Mouse (Mus musculus) neutrophil, adult 5-6 weeks (primary cell): ENCODE measurements around the gene 1700013G24Rik. TPM values are rescaled to one million over a fixed set of nuclear protein-coding genes. Genes with fewer than 3 reads are reported as not detected.
"Not testable (repeated sequence)": the region's sequence is repeated elsewhere in the genome, so short reads cannot be mapped to it uniquely, and the experiment has no call there.

Experiments used
- ATAC-seq: fragments of 151-379, 151-347 bp; 2 replicates; pipeline ENCODE4 v1.8.0; 2017; ENCODE audit warnings: mild to moderate bottlenecking, moderate TSS enrichment; ENCODE audit not compliant: insufficient number of reproducible peaks, poor library complexity, low FRiP score, severe bottlenecking; ENCODE audit errors: extremely low read depth
- total RNA-seq: library from RNA; stranded (forward); fragments of 200-1000 nt; gene quantifications from 2 replicates; pipeline ENCODE4 v1.2.3, GENCODE M21; 2017

1700013G24Rik gene
- total RNA-seq, result not detected in 2 replicates

DNA sequence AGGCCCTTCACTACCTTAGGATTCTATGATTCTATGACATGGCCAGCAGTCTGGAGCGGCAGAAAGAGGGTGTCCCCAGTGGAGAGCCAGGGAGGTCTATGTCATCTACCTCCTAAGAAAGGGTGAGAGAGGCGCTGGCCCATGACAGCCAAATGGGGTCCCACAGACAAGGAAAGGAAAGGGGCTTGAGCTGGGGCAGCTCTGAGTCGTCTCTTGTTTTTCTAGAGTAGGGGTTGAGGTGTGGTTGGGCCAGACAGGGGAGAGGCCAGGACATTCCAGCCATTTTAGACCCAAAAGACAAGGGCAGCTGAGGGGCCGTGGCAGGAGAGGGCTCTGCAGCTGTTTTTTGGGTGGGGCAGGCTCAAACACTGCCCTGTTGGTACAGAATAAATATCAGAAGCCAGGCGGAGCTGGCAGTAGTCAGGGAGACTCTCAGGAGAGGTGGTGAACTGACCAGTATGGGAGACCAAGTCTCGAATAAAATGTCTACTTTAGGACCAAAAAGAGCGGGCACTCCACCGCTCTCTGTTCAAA is at the start of gene 1700013G24Rik:
TSS of gene 1700013G24Rik (plus strand) at position 51 of the 534 bp plus-strand sequence.
- ATAC-seq, result no peak

DNA sequence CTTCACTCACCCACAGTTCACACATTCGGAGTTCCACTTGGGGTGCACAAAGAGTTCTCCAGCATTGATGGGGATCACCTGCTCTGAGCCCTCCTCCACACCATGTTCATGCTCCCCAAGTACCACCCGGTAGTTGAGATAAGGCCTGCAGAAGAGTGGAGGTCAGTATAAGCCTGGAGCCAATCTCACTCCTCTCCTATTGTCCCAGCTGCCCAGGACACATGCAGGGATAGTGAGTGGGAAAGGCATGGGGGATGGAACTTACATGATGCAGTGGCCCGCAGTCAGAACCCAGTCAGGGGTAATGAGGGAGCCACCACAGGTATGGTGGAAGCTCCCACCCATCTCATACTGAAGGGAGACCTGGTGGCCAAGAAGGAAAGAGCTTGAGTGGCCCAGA is 47.5 kb upstream of the 1700013G24Rik start:
- ATAC-seq, result no peak

DNA sequence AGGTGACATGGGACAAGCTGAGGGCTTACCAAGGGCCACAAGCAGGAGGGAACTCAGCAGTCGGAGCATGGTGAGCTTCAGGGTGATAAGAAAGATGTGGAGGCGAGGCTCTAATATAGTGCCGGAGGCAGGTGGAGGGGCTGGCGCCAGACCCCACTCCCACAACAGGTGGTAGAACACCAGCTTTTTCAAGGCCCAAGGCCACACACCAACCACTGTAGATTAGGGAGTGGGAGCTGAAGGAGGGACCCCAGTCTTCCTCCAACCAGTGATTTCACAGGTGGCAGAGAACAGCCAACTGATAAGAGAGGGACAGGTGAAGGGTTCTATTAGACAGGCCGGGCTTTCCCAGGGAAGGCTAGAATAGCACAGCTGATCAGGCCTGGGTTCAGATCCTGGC is 43.4 kb upstream of the 1700013G24Rik start, which contains the start of gene Cela3a:
TSS of gene Cela3a (minus strand) at position 101 of the 400 bp plus-strand sequence.
- no peak for ATAC-seq

DNA sequence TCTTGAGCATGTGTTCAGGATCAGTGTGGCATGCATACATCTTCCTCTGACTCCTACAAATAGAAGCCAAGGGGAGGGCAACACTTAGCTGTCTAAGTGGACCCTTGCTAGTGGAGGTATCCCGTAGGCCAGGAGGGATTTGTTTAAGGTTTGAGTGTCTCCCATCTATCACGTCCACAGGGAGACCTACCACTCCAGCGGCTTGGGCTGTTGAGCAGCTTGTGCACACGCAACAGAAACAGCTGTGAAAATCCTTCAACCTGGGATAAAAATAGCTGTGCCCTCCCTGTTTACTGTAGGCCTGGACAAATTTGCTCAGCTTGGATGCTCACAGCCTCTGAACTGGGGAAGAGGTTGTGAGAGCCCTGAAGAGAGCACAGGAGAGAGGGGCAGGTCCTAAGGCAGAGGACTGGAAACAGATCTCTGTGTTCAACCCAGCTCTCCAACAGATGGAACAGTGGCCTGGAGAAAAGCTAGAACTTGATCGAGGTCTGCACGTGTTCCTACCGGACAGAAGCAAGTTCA is 40.8 kb upstream of the 1700013G24Rik start:
- ATAC-seq, result not testable (repeated sequence)

DNA sequence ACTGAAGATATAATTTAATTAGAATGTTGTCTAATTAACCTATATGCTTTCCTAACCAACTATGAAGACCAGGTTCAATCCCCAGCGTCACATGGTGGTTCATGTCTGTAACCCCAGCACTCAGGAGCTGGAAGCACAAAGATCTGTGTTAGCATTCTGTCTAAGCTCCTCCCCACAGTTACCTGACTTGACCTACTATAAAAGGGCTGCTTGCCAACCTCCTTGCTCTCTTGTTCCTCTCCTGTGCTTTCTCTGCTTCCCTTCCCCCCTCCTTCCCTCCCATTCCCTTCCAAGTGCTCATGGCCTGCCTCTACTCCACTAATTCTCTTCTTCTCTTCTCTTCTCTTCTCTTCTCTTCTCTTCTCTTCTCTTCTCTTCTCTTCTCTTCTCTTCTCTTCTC is 38.1 kb upstream of the 1700013G24Rik start:
- ATAC-seq, result no peak

DNA sequence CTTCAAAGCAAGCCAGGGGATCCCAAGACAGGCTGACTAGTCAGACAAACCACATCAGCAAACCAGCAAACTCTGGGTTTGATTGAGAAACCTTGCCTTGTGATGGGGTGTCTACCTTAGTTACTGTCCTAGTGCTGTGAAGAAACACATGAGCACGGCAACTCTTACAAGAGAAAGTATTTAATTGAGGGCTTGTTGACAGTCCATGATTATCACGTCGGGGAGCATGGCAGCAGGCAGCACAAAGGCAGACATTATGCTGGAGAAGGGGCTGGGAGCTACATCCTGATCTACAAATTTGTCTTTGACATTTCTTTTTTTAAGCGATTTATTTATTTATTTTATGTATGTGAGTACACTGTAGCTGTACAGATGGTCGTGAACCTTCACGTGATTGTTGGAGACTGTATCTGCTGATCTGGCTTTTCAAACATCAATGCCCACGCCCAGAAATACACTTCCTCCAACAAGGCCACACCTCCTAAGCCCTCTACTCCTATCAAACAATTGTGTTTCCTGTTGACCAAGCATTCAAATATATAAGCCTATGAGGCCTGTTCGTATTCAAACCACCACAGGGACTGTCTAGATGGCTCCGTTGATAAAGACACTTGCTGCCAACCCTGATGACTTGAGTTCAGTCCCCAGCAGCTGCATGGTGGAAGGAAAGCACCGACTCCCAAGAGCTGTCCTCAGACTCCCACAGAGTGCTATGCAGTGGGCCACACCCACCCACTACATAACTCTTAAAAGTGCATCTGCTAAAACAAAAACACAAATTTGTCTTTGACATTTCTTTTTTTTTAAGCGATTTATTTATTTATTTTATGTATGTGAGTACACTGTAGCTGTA is 35.1 kb upstream of the 1700013G24Rik start:
- ATAC-seq, result no peak

DNA sequence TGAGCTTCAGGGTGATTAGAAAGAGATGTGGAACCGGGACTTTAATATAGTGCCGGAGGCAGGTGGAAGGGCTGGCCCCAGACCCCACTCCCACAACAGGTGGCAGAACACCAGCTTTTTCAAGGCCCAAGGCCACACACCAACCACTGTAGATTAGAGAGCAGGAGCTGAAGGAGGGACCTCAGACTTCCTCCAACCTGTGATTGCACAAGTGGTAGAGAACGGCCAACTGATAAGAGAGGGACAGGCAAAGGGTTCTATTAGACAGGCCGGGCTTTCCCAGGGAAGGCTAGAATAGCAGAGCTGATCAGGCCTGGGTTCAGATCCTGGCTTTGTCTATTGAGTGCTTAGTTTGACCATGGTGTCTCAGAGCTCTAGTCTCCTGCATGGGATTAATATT is 22.6 kb upstream of the 1700013G24Rik start, which contains the start of gene Cela3b:
TSS of gene Cela3b (minus strand) at position 39 of the 400 bp plus-strand sequence.
- no peak for ATAC-seq

DNA sequence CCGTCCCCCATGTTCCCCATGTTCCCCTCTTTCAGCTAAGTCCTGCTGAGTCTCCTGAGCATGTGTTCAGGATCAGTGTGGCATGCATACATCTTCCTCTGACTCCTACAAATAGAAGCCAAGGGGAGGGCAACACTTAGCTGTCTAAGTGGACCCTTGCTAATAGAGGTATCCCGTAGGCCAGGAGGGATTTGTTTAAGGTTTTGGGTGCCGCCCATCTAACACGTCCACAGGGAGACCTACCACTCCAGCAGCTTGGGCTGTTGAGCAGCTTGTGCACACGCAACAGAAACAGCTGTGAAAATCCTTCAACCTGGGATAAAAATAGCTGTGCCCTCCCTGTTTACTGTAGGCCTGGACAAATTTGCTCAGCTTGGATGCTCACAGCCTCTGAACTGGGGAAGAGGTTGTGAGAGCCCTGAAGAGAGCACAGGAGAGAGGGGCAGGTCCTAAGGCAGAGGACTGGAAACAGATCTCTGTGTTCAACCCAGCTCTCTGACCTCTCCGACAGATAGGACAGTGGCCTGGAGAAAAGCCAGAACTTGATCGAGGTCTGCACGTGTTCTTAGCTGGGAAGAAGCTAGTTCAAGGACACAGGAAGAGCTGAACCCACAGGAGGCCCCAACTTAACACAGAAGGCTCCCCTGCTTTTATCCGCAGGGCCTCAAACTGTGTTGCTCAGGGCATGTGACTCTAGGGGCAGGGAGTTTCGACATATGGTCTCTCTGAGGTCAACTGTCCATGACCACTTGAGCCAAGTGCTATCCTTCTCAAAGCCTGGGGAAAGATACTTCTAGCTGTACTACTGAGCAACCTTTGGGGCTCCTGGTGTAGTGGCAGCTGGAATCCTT is 20.2 kb upstream of the 1700013G24Rik start:
- not testable (repeated sequence) for ATAC-seq

DNA sequence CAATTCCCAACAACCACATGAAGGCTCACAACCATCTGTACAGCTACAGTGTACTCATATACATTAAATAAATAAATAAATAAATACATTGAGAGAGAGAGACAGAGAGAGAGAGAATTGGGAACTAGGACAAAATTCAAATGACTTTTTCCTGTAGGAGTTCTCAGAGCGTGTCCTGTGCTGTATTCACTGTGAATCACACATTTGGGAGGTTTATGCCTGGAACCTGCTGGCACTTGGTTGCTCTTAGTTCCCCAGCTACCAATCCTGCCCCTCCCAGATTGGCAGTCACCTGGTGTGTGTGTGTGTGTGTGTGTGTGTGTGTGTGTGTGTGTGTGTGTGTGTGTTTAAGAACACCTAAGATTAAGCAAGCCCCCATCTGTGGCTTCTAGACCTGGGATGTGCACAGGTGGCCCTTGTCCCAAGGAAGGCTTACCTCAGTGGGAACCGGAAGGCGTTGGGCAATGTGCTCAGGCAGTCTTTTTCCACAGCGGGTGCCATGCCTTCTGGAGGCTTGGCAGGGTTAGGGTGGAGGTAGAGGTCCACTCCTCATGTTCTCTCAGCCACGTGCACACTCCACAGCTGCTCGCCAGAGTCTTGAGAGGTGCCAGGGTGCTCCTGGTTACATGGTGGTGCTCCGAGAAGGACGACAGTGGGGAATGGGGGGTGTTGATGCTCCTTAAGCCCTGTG is 16.0 kb upstream of the 1700013G24Rik start:
- no peak for ATAC-seq

DNA sequence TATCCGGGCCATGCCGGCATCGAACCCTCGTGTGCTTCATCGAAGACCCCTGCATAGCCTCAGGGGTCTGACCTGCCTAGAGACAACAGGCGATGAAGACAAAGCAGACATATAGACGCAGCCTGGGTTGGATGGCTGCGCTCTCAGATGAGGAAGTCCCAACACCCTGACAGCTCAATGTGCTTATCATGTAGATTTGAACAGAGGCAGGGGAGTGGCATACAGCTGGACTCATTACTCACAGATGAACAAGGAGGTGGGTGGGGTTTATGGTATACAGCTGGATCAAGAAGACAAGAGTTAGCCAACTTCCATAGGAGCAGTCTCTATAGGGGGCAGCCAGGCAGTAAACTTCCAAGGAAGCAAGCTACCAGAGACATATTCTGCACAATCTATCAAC is 14.2 kb upstream of the 1700013G24Rik start:
- no peak for ATAC-seq

DNA sequence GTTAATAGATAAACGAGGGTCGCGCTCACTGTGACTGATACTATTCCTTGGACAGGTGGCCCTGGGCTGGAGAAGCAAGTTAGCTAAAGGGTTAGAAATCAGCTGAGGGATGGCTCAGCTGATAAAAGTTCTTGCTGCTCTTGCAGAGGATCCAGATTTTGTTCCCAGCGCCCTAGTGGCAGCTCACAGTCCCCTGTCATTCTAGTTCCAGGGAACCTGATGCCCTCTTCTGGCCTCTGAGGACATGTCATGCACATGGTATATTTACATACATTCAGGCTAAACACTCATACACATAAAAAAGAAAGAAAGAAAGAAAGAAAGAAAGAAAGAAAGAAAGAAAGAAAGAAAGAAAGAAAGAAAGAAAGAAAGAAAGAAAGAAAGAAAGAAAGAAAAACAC is 11.8 kb upstream of the 1700013G24Rik start:
- no peak for ATAC-seq

DNA sequence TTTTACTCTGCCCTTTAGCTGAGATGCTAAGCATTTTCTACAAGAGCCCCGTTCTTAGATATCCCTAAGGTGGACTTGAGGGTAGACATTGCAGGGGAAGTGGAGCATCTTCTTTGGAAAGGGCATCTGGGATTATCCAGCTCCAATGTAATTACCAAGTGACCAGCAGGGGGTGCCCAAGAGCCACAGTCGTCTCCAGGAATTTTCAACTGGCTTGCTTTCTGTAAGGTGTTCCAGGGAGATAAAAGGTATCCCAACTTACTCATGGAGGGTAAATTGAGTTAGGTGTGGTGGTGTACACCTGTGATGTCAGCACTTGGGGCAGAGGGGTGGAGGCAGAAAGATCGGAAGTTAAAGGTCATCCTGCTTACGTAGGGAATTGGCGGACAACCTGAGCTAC is 9.5 kb upstream of the 1700013G24Rik start:
- no peak for ATAC-seq

DNA sequence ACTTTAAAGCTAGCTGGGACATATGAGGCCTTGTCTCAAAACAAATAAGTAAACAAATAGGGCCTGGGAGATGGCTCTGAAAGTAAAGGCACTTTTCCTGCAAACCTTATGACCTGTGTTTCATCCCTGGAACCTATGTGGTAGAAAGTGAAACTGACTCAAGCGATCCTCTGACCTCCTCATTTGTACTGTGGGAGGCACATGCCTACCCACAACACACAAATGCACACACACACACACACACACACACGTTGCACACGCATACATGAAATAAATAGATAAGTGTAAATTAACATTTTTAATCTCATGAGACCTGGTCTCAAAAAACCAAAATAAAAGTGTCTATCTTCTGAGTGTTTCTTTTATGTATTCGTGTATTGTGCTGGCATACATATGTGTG is 7.2 kb upstream of the 1700013G24Rik start:
- ATAC-seq, result no peak

DNA sequence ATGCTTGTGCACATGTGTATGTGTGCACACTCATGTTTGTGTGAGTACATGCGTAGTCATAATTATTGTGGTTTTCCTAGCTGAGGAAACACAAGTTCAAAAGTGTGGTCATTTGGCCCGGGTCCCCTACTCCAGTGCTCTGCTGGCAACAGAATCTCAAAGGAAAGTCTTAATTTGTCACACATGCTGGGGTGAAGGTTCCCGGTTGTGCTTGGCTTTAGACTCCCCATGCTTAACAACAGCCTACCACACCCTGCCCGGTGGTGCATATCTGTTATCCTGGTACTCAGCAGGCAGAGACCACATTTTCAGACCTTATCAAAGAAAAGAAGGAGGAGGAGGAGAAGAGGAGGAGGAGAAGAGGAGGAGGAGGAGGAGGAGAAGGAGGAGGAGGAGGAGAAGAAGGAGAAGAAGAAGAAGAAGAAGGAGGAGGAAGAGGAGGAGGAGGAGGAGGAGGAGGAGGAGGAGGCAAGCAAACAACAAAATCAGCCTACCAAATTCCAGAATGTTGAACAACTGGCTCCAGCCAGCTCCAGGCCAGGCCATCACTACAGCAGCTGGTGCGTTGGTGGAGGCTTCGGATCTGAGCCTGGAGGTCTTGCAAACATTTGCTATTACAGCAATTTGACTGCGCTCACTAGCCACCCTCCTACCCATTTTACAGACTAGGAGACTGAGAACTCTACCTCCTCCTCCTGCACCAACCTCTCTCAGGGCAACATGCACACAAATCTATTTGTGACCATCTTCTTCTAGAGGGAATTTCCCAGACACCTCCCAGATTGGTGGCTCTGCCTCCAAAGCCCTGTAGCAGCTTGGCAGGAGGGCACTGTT is 5.5 kb upstream of the 1700013G24Rik start:
- no peak for ATAC-seq

DNA sequence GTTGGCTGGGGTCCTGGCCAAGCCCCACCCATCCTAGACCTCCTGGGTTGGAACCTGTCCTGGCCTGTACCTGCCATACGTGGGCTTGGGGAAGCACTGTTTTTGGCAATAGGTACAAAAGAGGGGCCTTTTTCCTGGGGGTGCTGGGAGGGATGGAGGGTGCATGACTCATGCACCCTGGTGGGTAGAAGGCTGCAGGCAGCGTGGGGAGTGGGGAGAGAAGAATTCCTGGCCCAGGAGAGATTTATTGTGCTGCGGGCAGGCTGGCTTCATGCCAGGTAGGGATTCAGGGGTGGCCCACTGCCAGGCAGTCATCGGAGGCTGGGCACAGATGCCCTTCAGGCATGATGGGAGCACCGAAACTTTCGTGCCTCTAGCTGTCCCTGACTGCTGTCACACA is 4.9 kb upstream of the 1700013G24Rik start:
- ATAC-seq, result no peak

DNA sequence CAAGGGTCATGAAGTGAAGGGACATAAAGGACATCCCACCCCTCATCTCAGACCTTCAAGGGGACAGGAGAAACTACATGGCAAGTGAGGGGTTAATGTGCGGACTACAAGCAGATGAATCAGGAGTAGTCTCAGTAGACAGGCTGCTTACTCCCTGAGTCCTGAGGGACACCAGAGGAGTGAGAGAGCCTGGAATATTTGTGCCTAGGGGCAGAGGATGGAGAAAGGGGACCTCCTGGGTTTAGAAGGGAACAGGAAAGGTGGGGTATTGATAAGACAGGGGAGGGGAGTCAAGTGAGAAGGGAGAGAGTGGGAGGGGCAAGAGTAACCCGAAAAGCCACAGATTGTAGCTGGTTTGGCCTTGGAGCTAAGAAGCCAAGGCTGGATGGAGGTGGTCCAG is 4.4 kb upstream of the 1700013G24Rik start:
- no peak for ATAC-seq

DNA sequence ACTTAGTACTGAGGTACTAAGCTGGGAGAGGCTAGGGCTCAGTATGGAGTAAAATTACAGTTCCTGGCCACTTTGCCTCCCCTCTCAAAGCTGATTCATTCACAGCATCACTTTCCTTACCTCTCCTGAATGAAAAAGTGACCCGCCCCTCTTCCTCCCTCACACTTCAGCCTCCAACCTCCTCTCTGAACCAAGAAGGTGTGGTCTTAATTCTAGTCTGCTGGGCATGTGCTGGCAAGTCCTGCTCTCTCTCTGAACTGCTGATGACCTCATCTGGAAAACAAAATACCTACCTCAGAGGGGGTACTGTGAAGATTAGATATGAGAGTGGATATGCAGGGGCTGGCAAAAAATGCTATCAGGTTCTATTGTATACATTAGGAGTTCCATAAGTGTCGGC is 4.0 kb upstream of the 1700013G24Rik start:
- ATAC-seq, result no peak

DNA sequence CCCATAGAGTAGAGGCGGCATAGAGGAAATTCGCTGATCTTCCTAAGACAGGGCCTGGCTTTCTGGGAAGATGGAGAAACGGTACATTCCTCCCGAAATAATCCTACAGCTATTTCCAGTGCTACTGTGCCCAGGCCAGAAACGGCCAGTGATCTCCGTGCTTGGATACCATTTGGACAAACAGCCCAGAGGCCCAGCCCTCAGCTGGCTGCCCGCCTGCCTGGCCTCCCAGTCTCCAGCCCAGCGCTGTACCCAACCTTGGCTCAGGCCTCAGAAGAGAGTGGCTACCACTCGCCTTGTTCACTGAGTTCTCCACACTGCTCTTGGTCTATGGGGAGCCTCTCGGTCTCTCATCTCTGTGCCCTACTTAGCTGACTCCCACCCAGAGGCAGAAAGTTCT is 3.4 kb upstream of the 1700013G24Rik start:
- ATAC-seq, result no peak
